Mouse (Mus musculus) heart, adult 2 months (tissue): ENCODE results near the gene Zfp704.

Source experiments
- CTCF ChIP-seq: fragments of 200-600 bp; IDR thresholded peaks from 2 replicates; pipeline ENCODE4 v1.8.1; 2022; ENCODE audit warnings: antibody characterized with exemption, mild to moderate bottlenecking, moderate library complexity
- EP300 ChIP-seq: fragments of 200-500 bp; IDR thresholded peaks from 2 replicates; pipeline ENCODE4 v1.6.1; 2011; ENCODE audit warnings: low read depth, low read length, control low read depth; ENCODE audit not compliant: insufficient read depth
- POLR2A ChIP-seq: fragments of 200-500 bp; IDR thresholded peaks from 2 replicates; pipeline ENCODE4 v1.6.1; 2011; ENCODE audit warnings: mild to moderate bottlenecking, low read depth, low read length, control low read depth; ENCODE audit not compliant: insufficient read depth

DNA sequence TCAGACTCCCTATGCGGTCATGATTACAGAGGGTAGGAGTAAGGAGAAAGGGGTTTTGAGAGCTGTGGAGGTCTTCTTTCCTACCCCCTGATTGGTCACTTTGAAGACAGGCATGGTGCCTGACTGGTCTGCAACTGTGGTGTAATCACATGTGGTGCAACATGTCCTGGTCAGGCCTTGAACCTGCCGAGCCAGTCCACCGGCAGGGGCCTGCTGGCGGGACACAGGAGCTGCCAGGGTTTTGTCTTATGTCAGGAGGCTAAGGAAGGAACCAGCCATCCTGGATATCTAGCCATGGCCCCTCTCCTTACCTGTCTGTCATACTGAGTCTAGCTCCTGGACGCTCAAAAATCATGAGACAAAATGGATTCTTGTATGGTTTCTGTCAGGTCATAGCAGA lies 134.4 kb downstream of the Zfp704 start:
- TF ChIP-seq POLR2A (no peak), EP300 (no peak), CTCF (no peak)
